Mouse (Mus musculus) adrenal gland, postnatal 10 days (tissue): ENCODE results near the gene Scyl2. TPM values are rescaled to one million over a fixed set of nuclear protein-coding genes. Genes with fewer than 3 reads are reported as not detected.

ENCODE experiments used
- DNase-seq: peaks from one replicate; pipeline ENCODE4 v3.0.0; 2021; ENCODE audit warnings: mixed read lengths
- total RNA-seq, 2 experiments: library from RNA; stranded (reverse); gene quantifications; 2 replicates each; pipeline ENCODE4 v1.2.3; 2021

Scyl2 gene
- total RNA-seq, 2 experiments from 2014 or later, result 34.2 to 36.9 TPM

DNA sequence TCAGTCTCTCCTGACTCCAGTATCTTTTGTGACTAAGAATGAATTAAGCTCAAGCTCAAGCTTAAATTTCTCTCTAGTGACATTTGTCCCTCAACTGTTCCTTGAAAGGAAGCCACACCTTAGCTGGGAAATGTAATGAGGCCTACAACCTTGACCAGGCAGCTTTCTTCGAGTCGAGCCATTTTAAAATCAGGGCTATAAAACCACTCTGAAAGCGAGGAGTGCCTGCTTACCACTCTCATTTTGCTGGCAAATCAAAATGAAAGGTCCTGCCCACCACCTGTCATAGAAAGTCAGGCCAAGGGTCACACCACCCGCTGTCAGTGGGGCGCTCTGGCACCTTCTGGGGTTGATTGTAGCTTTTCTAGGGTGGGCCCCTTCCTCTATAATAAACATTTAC is 90.2 kb downstream of the Scyl2 start:
- DNase-seq, result no peak

DNA sequence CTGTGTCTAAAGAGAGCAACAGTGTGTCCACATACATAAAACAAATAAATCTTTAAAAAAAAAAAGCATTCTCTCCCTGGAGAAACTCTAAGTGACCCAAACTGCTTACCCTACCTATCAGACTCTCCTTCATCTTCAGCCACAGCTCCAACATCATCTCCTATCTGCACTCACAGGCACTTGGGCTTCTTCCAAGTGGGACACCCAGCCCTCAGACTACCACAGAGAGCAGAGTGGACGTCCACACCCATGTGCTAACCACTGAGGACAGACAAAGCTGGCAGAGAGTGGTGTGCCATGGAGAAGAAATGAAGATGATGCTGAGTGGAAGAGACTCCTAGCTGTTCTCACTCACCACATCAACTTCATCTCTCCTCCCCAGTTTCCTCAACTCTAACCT is 90.6 kb downstream of the Scyl2 start:
- no peak for DNase-seq

- DNase-seq, result no peak
These were observed 91.8 kb downstream of the Scyl2 start for GRCm38 (mm10) chr10:89594309-89594708.

DNA sequence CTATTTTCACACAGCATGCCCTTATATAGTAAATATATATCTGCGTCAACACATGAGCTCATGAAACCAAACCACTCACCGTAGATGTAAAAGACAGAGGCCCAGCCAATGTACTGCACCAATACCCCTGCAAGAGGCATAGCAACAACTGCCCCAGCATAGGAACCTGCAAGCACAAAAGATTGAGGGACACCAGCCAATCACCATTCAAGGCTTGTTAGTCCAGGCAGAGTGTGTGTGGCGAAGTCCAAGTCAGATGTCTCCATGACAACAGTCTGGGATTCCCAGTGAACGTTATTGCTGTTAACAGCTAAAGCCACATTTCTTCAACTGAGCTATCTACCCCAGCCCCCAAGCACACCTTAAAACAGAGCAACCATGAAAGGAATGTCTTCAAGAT is 93.3 kb downstream of the Scyl2 start:
- DNase-seq, result no peak

GRCm38 (mm10) chr10:89589877-89590276 is 96.2 kb downstream of the Scyl2 start:
- no peak for DNase-seq

Other genes starting within 250 kb of the Scyl2 start
- gene Gas2l3, start 242.3 kb downstream of the Scyl2 start, total RNA-seq, result 10 to 100 TPM in 1 of 2 experiments, 1 to 10 TPM in 1; 6.8 to 13.3 TPM
- gene Nr1h4, start 152.7 kb downstream of the Scyl2 start, total RNA-seq, result 10 to 100 TPM; 14.5 to 19.2 TPM
- gene Slc17a8, start 65.0 kb downstream of the Scyl2 start, total RNA-seq, result 1 to 10 TPM in 1 of 2 experiments, under 1 TPM in 1; 0.33 to 1.0 TPM
- gene Actr6, start 46.0 kb upstream of the Scyl2 start, total RNA-seq, result 10 to 100 TPM; 20.6 to 24.5 TPM
- 10 to 100 TPM; 47.1 to 52.6 TPM for gene Uhrf1bp1l, start 58.7 kb upstream of the Scyl2 start, total RNA-seq
- 1 to 10 TPM; 1.7 to 2.0 TPM for gene Anks1b, start 187.2 kb upstream of the Scyl2 start, total RNA-seq